Mouse (Mus musculus): ENCODE results near the gene Rassf8. TPM values are rescaled to one million over a fixed set of nuclear protein-coding genes. Genes with fewer than 3 reads are reported as not detected.

Gene Rassf8
- polyA plus RNA-seq, 1 experiment = 2.9 TPM

DNA sequence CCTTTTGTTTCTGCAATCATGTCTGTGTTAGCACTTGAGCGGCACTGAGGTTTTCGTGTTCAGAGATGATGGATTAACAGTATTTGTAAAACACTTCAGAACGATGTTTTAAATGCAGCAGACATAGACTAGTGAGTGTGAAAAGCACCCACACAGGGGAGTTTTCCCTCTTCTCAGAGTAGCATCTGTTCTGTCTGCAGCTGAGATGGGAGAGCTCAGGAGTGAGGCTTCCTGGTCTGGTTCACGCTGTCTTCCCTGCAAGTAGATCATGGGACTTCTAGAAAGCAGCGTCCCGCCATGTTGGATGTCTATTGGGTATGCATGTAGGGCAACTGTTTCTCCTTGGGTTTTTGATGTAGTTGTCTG, 10.1 kb downstream of the Rassf8 start:
- WGBS = 92% methylated on average over 6 of the region's 6 CpGs
- no peak for TF ChIP-seq POLR2A (IDR thresholded peaks at IDR 0.05; ENCODE audit: low read depth, low read length)
- no peak for TF ChIP-seq CTCF (IDR thresholded peaks at IDR 0.05; ENCODE audit: extremely low read depth, insufficient read depth, insufficient read length, insufficient replicate concordance)
- Histone ChIP-seq H3K4me1 (ENCODE audit: control insufficient read depth, insufficient read depth, insufficient read length) (no peaks in the 10 kb centered on the region), H3K27ac (ENCODE audit: insufficient read depth, low read length) (no peak overlapping the region), H3K27me3 (ENCODE audit: control insufficient read depth, insufficient read depth, low read length) (no peaks in the 10 kb centered on the region), H3K4me3 (ENCODE audit: extremely low read depth, insufficient read depth, insufficient read length) (no peak overlapping the region), H3K36me3 (ENCODE audit: control insufficient read depth, insufficient read depth, low read length) (no peaks in the 10 kb centered on the region)
- DNase-seq (ENCODE audit: low read depth in 1 of 2, low spot score in 2 of 2) = no peak

DNA sequence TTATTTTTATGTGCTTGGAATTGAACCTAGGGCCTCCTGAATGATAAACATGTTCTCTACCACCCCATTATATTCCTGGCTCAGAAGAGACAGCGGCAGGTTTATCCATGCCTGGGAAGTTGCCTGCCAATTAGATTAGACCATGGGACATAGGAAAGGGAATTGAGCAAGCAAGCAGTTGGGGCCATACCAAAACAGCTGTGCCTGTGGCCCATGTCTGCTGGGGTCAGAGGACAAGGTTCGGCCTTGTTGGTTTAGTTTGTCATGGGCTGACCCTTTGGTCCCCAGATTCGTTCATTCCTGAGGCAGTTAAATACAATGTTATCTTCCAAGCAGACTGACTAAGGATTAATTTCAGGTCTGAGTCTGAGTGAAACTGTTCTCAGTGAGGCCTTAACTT, 10.8 kb downstream of the Rassf8 start:
- DNase-seq (ENCODE audit: low read depth in 1 of 2, low spot score in 2 of 2) = no peak
- no peaks in the 10 kb centered on the region for H3K27me3 ChIP-seq (ENCODE audit: control insufficient read depth, insufficient read depth, low read length)
- TF ChIP-seq POLR2A (IDR thresholded peaks at IDR 0.05; ENCODE audit: low read depth, low read length) = no peak
- no peak for TF ChIP-seq CTCF (IDR thresholded peaks at IDR 0.05; ENCODE audit: extremely low read depth, insufficient read depth, insufficient read length, insufficient replicate concordance)
- H3K4me1 ChIP-seq (ENCODE audit: control insufficient read depth, insufficient read depth, insufficient read length) = no peaks in the 10 kb centered on the region
- H3K4me3 ChIP-seq (ENCODE audit: extremely low read depth, insufficient read depth, insufficient read length) = no peak overlapping the region
- no peaks in the 10 kb centered on the region for H3K36me3 ChIP-seq (ENCODE audit: control insufficient read depth, insufficient read depth, low read length)
- H3K27ac ChIP-seq (ENCODE audit: insufficient read depth, low read length) = no peak overlapping the region
- WGBS = 92% methylated on average over 3 of the region's 3 CpGs

DNA sequence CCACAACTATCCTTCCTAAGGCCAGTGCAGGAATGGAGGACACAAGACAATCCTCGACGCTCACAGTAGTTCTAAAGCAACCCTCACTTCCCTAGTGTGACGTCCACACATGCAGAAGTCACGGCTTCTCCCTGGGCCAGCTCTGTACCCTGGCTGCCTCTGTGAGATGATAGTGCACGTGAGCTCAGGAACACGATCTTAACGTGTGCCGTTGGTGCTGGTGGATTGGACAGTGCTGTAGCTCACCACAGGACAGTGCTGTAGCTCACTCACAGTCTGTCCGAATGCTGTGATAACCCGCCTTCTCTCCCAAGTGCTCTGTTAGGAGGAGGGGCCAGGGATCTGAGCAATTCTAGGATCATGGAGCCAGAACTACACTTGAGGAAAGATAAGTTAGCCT, 12.1 kb downstream of the Rassf8 start:
- Histone ChIP-seq H3K27me3 (ENCODE audit: control insufficient read depth, insufficient read depth, low read length) (no peaks in the 10 kb centered on the region), H3K36me3 (ENCODE audit: control insufficient read depth, insufficient read depth, low read length) (no peaks in the 10 kb centered on the region), H3K4me3 (ENCODE audit: extremely low read depth, insufficient read depth, insufficient read length) (no peak overlapping the region), H3K4me1 (ENCODE audit: control insufficient read depth, insufficient read depth, insufficient read length) (no peaks in the 10 kb centered on the region), H3K27ac (ENCODE audit: insufficient read depth, low read length) (no peak overlapping the region)
- WGBS = 87% methylated on average over 10 of the region's 10 CpGs
- TF ChIP-seq CTCF (IDR thresholded peaks at IDR 0.05; ENCODE audit: extremely low read depth, insufficient read depth, insufficient read length, insufficient replicate concordance) = no peak
- no peak for TF ChIP-seq POLR2A (IDR thresholded peaks at IDR 0.05; ENCODE audit: low read depth, low read length)
- no peak for DNase-seq (ENCODE audit: low read depth in 1 of 2, low spot score in 2 of 2)

DNA sequence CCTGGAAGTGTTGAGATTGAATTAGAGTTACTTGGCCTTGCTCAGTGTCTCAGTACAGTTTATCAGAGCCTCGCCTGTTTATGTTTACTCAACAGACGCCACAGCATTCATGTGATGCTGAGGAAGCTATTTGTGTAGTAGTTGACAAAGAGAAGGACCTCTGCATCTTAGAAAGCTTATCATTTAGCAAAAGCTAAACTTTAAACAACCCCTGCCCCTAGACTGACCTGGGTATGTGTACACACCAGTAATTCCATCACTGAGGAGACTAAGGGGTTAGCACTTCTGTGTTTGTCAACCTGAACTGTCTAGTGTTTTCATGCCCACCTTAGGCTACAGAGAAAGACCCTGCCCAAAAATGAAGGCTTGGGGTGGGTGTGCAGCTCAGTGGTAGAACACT, 12.9 kb downstream of the Rassf8 start:
- no peak for TF ChIP-seq CTCF (IDR thresholded peaks at IDR 0.05; ENCODE audit: extremely low read depth, insufficient read depth, insufficient read length, insufficient replicate concordance)
- no peak for TF ChIP-seq POLR2A (IDR thresholded peaks at IDR 0.05; ENCODE audit: low read depth, low read length)
- Histone ChIP-seq H3K4me3 (ENCODE audit: extremely low read depth, insufficient read depth, insufficient read length) (no peak overlapping the region), H3K4me1 (ENCODE audit: control insufficient read depth, insufficient read depth, insufficient read length) (no peaks in the 10 kb centered on the region), H3K27ac (ENCODE audit: insufficient read depth, low read length) (no peak overlapping the region), H3K27me3 (ENCODE audit: control insufficient read depth, insufficient read depth, low read length) (no peaks in the 10 kb centered on the region), H3K36me3 (ENCODE audit: control insufficient read depth, insufficient read depth, low read length) (no peaks in the 10 kb centered on the region)
- DNase-seq (ENCODE audit: low read depth in 1 of 2, low spot score in 2 of 2) = no peak
- 87% methylated on average over 2 of the region's 2 CpGs for WGBS

DNA sequence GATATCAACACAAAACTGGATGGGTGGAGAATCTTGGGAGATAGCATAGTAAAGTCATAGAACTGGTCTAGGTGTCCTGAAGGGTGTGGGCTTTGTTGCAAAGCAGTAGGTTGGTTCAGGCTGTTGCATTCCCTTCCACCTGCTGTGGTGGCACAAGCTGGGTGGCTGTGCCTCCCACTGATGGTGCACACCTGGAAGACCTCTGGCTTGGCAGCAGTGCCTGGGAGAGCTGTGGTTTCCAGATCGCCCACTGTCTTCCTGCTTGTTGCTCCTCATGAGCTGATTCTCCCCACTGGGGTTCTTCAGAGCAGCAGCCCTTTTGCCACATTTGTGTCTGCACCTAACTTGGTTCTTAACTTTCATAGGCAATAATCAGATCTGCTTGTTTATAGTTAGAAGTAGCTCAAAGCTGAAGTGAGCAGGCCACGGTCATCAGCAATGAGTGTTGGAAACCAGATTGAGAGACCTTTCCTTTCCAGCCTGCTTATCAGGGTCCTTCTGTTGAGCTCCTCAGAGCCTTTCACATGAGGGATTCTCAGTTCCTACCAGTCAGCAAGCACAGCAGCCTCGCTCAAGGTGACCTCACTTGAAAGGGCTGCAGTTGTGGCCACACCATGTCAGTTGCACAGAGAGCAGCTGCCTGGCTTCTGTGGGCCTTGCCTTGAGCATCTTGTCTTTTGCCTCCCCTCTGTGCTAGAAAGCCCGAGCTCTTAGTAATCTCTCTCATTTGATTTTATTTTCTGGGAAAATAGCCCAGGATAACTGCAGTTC, 13.9 kb downstream of the Rassf8 start:
- H3K27me3 ChIP-seq (ENCODE audit: control insufficient read depth, insufficient read depth, low read length) = no peaks in the 10 kb centered on the region
- no peaks in the 10 kb centered on the region for H3K36me3 ChIP-seq (ENCODE audit: control insufficient read depth, insufficient read depth, low read length)
- no peaks in the 10 kb centered on the region for H3K4me1 ChIP-seq (ENCODE audit: control insufficient read depth, insufficient read depth, insufficient read length)
- no peak for TF ChIP-seq CTCF (IDR thresholded peaks at IDR 0.05; ENCODE audit: extremely low read depth, insufficient read depth, insufficient read length, insufficient replicate concordance)
- no peak for TF ChIP-seq POLR2A (IDR thresholded peaks at IDR 0.05; ENCODE audit: low read depth, low read length)
- WGBS = 45% methylated on average over 4 of the region's 4 CpGs
- DNase-seq (ENCODE audit: low read depth in 1 of 2, low spot score in 2 of 2) = no peak
- no peak overlapping the region for H3K4me3 ChIP-seq (ENCODE audit: extremely low read depth, insufficient read depth, insufficient read length)
- no peak overlapping the region for H3K27ac ChIP-seq (ENCODE audit: insufficient read depth, low read length)

DNA sequence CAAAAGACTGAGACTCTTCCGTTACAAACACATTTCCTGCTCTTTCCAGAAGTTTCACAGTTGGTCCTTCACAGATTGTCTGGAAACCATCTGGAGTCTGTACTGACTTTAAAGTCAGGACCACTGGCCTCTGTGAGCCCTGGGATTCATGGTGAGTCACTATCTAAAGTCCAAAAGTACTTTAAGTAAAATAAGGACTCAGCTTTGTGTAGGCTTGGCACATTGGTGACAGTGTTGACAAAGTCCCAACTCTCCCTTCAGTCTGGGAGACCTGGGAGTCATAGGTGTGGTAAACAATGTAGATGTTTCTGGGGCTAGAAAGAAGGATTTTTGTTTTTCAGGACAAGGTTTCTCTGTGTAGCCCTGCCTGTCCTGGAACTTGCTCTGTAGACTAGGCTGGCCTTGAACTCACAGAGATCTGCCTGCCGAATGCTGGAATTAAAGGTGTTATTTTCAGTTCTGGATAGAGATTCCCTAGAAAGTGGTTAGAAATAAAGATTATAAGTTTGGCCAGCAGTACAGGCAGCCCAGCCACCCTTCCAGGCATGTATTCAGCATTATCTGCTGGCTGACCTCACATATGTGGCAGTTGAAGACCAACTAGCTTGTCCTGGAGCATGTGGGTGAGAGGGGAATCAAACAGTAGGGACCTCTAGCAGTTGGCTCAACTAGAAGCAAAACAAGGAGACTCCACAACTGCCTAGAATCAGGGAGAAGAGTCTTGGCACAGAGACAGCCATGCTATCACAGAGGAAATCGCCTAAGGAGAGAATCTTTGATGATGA, 14.8 kb downstream of the Rassf8 start:
- H3K27me3 ChIP-seq (ENCODE audit: control insufficient read depth, insufficient read depth, low read length) = no peaks in the 10 kb centered on the region
- H3K36me3 ChIP-seq (ENCODE audit: control insufficient read depth, insufficient read depth, low read length) = no peaks in the 10 kb centered on the region
- DNase-seq (ENCODE audit: low read depth in 1 of 2, low spot score in 2 of 2) = no peak
- no peaks in the 10 kb centered on the region for H3K4me1 ChIP-seq (ENCODE audit: control insufficient read depth, insufficient read depth, insufficient read length)
- no peak overlapping the region for H3K4me3 ChIP-seq (ENCODE audit: extremely low read depth, insufficient read depth, insufficient read length)
- H3K27ac ChIP-seq (ENCODE audit: insufficient read depth, low read length) = no peak overlapping the region
- 81% methylated on average over 3 of the region's 3 CpGs for WGBS
- no peak for TF ChIP-seq POLR2A (IDR thresholded peaks at IDR 0.05; ENCODE audit: low read depth, low read length)
- no peak for TF ChIP-seq CTCF (IDR thresholded peaks at IDR 0.05; ENCODE audit: extremely low read depth, insufficient read depth, insufficient read length, insufficient replicate concordance)

DNA sequence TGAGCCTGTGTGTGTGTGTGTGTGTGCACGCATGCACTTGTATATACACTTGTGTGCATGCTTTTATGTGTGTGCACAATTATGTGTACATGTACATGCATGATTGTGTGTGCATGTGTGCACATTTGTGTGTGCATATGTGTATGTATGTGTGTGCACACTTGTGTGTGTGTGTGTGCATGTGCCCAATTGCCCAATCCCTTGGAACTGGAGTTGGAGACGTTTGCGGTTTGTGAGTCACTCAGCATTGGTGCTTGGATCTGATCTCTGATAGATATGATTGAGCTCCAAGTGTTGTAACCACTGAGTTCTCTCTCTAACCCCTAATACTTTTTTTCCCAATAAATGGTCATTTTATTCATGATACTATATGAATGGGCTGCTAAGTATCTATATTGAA, 15.5 kb downstream of the Rassf8 start:
- H3K27ac ChIP-seq (ENCODE audit: insufficient read depth, low read length) = no peak overlapping the region
- WGBS = 92% methylated on average over 3 of the region's 3 CpGs
- no peak for DNase-seq (ENCODE audit: low read depth in 1 of 2, low spot score in 2 of 2)

More for the DNA sequence above, 15.5 kb downstream of the Rassf8 start:
- Histone ChIP-seq H3K27me3 (ENCODE audit: control insufficient read depth, insufficient read depth, low read length) (no peaks in the 10 kb centered on the region), H3K36me3 (ENCODE audit: control insufficient read depth, insufficient read depth, low read length) (no peaks in the 10 kb centered on the region), H3K4me1 (ENCODE audit: control insufficient read depth, insufficient read depth, insufficient read length) (no peaks in the 10 kb centered on the region), H3K4me3 (ENCODE audit: extremely low read depth, insufficient read depth, insufficient read length) (no peak overlapping the region)
- TF ChIP-seq CTCF (IDR thresholded peaks at IDR 0.05; ENCODE audit: extremely low read depth, insufficient read depth, insufficient read length, insufficient replicate concordance) = no peak
- TF ChIP-seq POLR2A (IDR thresholded peaks at IDR 0.05; ENCODE audit: low read depth, low read length) = no peak
